Mouse (Mus musculus): ENCODE results near the gene Alkbh8. TPM values are rescaled to one million over a fixed set of nuclear protein-coding genes. Genes with fewer than 3 reads are reported as not detected.

Gene Alkbh8
- total RNA-seq, 2 experiments from 2014 or later: 18.1 to 23.4 TPM

Other genes with a start within 250 kb of the Alkbh8 start
- 10 to 100 TPM; 16.9 to 21.3 TPM for gene Cwf19l2, start 68.5 kb downstream of the Alkbh8 start, total RNA-seq (2021)
- 10 to 100 TPM in 1 of 2 experiments, 1 to 10 TPM in 1; 8.7 to 10.4 TPM for gene Gucy1a2, start 197.6 kb downstream of the Alkbh8 start, total RNA-seq (2021)

Data from gastrocnemius, postnatal 4 days (tissue).